ENCODE assay signal across 24 mouse cellular contexts in the genomic region with DNA sequence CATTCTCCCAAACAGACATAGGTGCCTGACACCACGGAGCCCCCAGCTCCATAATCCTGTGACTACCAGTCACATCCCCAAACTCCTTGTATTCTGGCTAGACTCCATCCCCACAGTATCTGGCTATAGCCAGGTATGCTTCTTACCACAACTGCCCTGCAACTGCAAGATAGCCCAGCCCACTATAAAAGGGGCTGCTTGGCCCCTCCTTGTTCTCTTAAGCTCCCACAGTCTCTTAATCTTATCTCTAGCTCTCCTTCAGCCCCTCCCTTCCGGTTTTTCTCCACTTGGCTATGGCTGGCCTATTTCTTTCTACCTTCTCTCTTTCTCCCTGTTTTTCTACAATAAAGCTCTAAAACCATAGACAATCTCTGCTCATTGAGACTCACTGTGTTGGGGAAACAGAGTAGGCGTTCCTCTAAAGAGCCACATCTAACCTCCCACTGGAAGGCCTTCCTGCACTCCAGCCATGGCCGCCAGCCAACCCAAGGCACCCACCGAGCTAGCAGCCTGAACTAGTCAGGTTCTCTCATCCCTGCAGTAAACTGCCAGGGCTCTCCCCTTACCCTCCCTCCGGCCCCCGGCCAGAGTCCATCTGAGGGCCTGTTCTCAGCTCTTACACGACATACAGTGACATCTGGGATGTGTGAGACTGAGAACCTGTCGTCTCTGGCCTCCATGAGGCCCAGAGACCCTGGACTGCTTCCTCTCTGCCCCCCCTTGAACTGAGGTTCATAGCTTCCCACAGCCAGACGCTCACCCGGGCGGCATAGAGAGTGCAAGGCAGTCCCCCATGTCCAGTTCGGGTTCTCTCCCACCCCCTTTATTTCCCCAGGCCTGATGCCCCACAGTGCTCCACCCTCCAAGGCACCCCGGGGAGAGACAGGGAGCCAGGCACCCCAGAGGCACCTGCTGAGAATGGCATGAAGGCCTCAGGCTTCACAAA. TPM values are rescaled to one million over a fixed set of nuclear protein-coding genes. Genes with fewer than 3 reads are reported as not detected.
DNase-seq lines count a peak whose midpoint lies in the region; ATAC-seq and TF ChIP-seq lines count a peak whose summit lies in the region.
"Had no signal": no experiment of that assay in that cellular context is flagged by ENCODE, and none has a peak within 500 bp of the region (broad histone marks: within the 10 kb centered on the region; RNA-seq: fewer than 3 reads in every experiment).

No protein-coding gene starts in this region.

- H3K4me2 ChIP-seq in liver, embryonic 13.5 days: no peak overlapping the region
- H3K4me2 ChIP-seq: embryonic facial prominence, embryonic 13.5 days; lung, embryonic 14.5 days had no signal

- DNase-seq in kidney, postnatal 4 days: peak; percentile 8 to 13
- no peak for DNase-seq in kidney, adult 8-10 months
- peak; percentile 84 for DNase-seq in MEL (ENCODE audit: low read depth, low spot score)
- peak; percentile 20 for DNase-seq in c-Kit-positive CD71-positive TER-119-negative erythroid progenitor cells, embryonic 14.5 days (ENCODE audit: low read depth)
- no peak for DNase-seq in liver, embryonic 13.5 days
- DNase-seq in gastrocnemius, postnatal 36 days: no peak
- no peak for DNase-seq in adrenal gland, postnatal 10 days
- DNase-seq: cerebellum, adult 11 months; forebrain, postnatal 0 days; heart, adult 18-20 months; lung, embryonic 14.5 days; right cerebral cortex, postnatal 14 days had no signal

- intact Hi-C loops in gastrocnemius, postnatal 36 days (cut with DNase I): no loop called here

- H3K27me3 ChIP-seq in MEL (ENCODE audit: control insufficient read depth in 1 of 2, insufficient read depth in 2 of 2, low read length in 2 of 2): no peaks in the 10 kb centered on the region; a peak in 1 of 4 replicates
- H3K27me3 ChIP-seq in liver, embryonic 13.5 days: no peaks in the 10 kb centered on the region
- H3K27me3 ChIP-seq: embryonic facial prominence, embryonic 13.5 days had no signal

- H3K4me1 ChIP-seq in MEL (ENCODE audit: control insufficient read depth in 1 of 2, insufficient read depth in 2 of 2, low read length in 2 of 2): peaks cover 11 to 14% of the 10 kb centered on the region in 2 experiments
- H3K4me1 ChIP-seq in liver, embryonic 13.5 days (replicated peaks): peaks cover 10% of the 10 kb centered on the region
- H3K4me1 ChIP-seq: embryonic facial prominence, embryonic 13.5 days had no signal

- no peak for TF ChIP-seq POLR2A in MEL (IDR thresholded peaks at IDR 0.05; ENCODE audit: control insufficient read depth in 1 of 2, insufficient read depth in 1 of 2, low read depth in 1 of 2, low read length in 2 of 2, poor library complexity in 1 of 2)

- no peak for TF ChIP-seq RAD21 in MEL (IDR thresholded peaks at IDR 0.05; ENCODE audit: low read depth, low read length)

- H3K9ac ChIP-seq in MEL (ENCODE audit: control insufficient read depth, low read depth, low read length, poor library complexity, severe bottlenecking): peak overlapping the region; percentile 18; the same call in 1 of the 2 replicates
- no peak overlapping the region for H3K9ac ChIP-seq in liver, embryonic 13.5 days
- H3K9ac ChIP-seq: embryonic facial prominence, embryonic 13.5 days; forebrain, postnatal 0 days; lung, embryonic 14.5 days had no signal

- H3K4me3 ChIP-seq in MEL (ENCODE audit: control insufficient read depth in 1 of 2, insufficient read depth in 1 of 2, low read depth in 2 of 2, low read length in 2 of 2): no peak overlapping the region; a peak in 1 of 4 replicates
- no peak overlapping the region for H3K4me3 ChIP-seq in liver, embryonic 13.5 days (replicated peaks)
- H3K4me3 ChIP-seq: embryonic facial prominence, embryonic 13.5 days had no signal

- peak; percentile 72 for ATAC-seq in liver, embryonic 13.5 days (ENCODE audit: low read depth)
- ATAC-seq in granulocyte monocyte progenitor cell, adult 5-6 weeks (replicated peaks; ENCODE audit: poor library complexity, severe bottlenecking): no peak
- ATAC-seq: forebrain, postnatal 0 days had no signal

- 60% methylated on average over 14 of the region's 14 CpGs for WGBS in liver, embryonic 13.5 days (ENCODE audit: insufficient replicate concordance)

- peaks cover 0 to 6% of the 10 kb centered on the region in 2 experiments; a peak in 2 of 4 replicates for H3K36me3 ChIP-seq in MEL (ENCODE audit: control insufficient read depth in 1 of 2, insufficient read depth in 2 of 2, low read length in 2 of 2)
- H3K36me3 ChIP-seq in liver, embryonic 13.5 days: no peaks in the 10 kb centered on the region
- H3K36me3 ChIP-seq: embryonic facial prominence, embryonic 13.5 days had no signal

- TF ChIP-seq CTCF in MEL (IDR thresholded peaks at IDR 0.05 in 2 of 3, conservative IDR thresholded peaks at IDR 0.05 in 1 of 3; ENCODE audit: control insufficient read depth in 1 of 3, insufficient read depth in 1 of 3, low read depth in 2 of 3, low read length in 3 of 3, poor library complexity in 1 of 3, severe bottlenecking in 1 of 3): no peak

- H3K27ac ChIP-seq in MEL (ENCODE audit: control insufficient read depth, low read depth, low read length): peak overlapping the region; percentile 50
- H3K27ac ChIP-seq in liver, embryonic 13.5 days: no peak overlapping the region
- H3K27ac ChIP-seq: embryonic facial prominence, embryonic 13.5 days; kidney, postnatal 0 days; macrophage; stomach, postnatal 0 days had no signal

- TF ChIP-seq EP300 in MEL (IDR thresholded peaks at IDR 0.05; ENCODE audit: low read depth in 1 of 2, low read length in 2 of 2): peak; percentile 89 to 90

- H3K79me2 ChIP-seq in MEL (ENCODE audit: control insufficient read depth, insufficient read depth, low read length, poor library complexity): no peaks in the 10 kb centered on the region

- no peaks in the 10 kb centered on the region for H3K9me3 ChIP-seq in MEL (replicated peaks; ENCODE audit: insufficient read depth, low read length)
- H3K9me3 ChIP-seq in liver, embryonic 13.5 days (replicated peaks): no peaks in the 10 kb centered on the region
- H3K9me3 ChIP-seq: embryonic facial prominence, embryonic 13.5 days had no signal

TF ChIP-seq in MEL, 35 proteins besides CTCF, POLR2A, EP300 and RAD21 (continues in another document):
- TF ChIP-seq HCFC1 (IDR thresholded peaks at IDR 0.05; ENCODE audit: low read depth, low read length) (0 out of 2 replicates have a peak, but pooled peaks have one; percentile 31), TCF12 (IDR thresholded peaks at IDR 0.05; ENCODE audit: low read depth, low read length) (peak; percentile 94), MAX (IDR thresholded peaks at IDR 0.05; ENCODE audit: low read length) (no peak), MAZ (IDR thresholded peaks at IDR 0.05; ENCODE audit: low read depth, low read length) (peak; percentile 81; the same call in 1 of the 2 replicates), MYB (IDR thresholded peaks at IDR 0.05; ENCODE audit: low read depth, low read length) (peak; percentile 22), GATA1 (IDR thresholded peaks at IDR 0.05; ENCODE audit: low read depth, low read length) (peak; percentile 92), MEF2A (IDR thresholded peaks at IDR 0.05; ENCODE audit: extremely low read depth, insufficient replicate concordance, low read depth, low read length, poor library complexity, severe bottlenecking) (no peak), KAT2A (conservative IDR thresholded peaks at IDR 0.05; ENCODE audit: low read depth, low read length) (no peak), CHD1 (IDR thresholded peaks at IDR 0.05; ENCODE audit: low read depth, low read length) (no peak), SMC3 (IDR thresholded peaks at IDR 0.05; ENCODE audit: low read depth, low read length) (no peak), ETS1 (IDR thresholded peaks at IDR 0.05; ENCODE audit: low read depth, low read length) (peak; percentile 75), MYC (IDR thresholded peaks at IDR 0.05; ENCODE audit: low read depth, low read length) (no peak), NRF1 (IDR thresholded peaks at IDR 0.05; ENCODE audit: insufficient read depth, low read depth, low read length, poor library complexity, severe bottlenecking) (no peak), BHLHE40 (IDR thresholded peaks at IDR 0.05; ENCODE audit: borderline replicate concordance, low read depth, low read length) (no peak), USF2 (IDR thresholded peaks at IDR 0.05; ENCODE audit: borderline replicate concordance in 1 of 2, insufficient read depth in 1 of 2, low read depth in 1 of 2, low read length in 2 of 2) (no peak), GABPA (IDR thresholded peaks at IDR 0.05; ENCODE audit: low read depth, low read length) (no peak), ZNF384 (IDR thresholded peaks at IDR 0.05; ENCODE audit: low read depth, low read length) (no peak), SIN3A (IDR thresholded peaks at IDR 0.05; ENCODE audit: low read length) (no peak; the same call in 1 of the 2 replicates), ZC3H11A (IDR thresholded peaks at IDR 0.05; ENCODE audit: low read depth, low read length) (no peak), JUND (IDR thresholded peaks at IDR 0.05; ENCODE audit: low read depth, low read length) (no peak), USF1 (IDR thresholded peaks at IDR 0.05; ENCODE audit: low read depth, low read length) (no peak), NELFE (IDR thresholded peaks at IDR 0.05; ENCODE audit: low read depth, low read length) (no peak), RCOR1 (IDR thresholded peaks at IDR 0.05; ENCODE audit: low read depth, low read length) (peak; percentile 88), ZKSCAN1 (IDR thresholded peaks at IDR 0.05; ENCODE audit: low read depth, low read length) (no peak), MAFK (IDR thresholded peaks at IDR 0.05; ENCODE audit: borderline replicate concordance, low read depth, low read length) (no peak), POLR2AphosphoS2 (IDR thresholded peaks at IDR 0.05; ENCODE audit: low read length) (no peak), MXI1 (IDR thresholded peaks at IDR 0.05; ENCODE audit: low read depth, low read length) (no peak), TAL1 (IDR thresholded peaks at IDR 0.05; ENCODE audit: low read length) (peak; percentile 85), ZMIZ1 (IDR thresholded peaks at IDR 0.05; ENCODE audit: low read depth, low read length) (0 out of 2 replicates have a peak, but pooled peaks have one; percentile 34), ELF1 (IDR thresholded peaks at IDR 0.05; ENCODE audit: low read depth, low read length) (peak; percentile 40; the same call in 1 of the 2 replicates)

RNA-seq across cellular contexts. Expression of a gene that starts 16.7 kb away (rescaled TPM):
- total RNA-seq in MEL (2012; rRNA removed): not detected in 2 replicates
- not detected for polyA plus RNA-seq in MEL (2012; ENCODE audit: insufficient read depth in 1 of 2, insufficient read length in 2 of 2, low read depth in 1 of 2, low replicate concordance in 2 of 2, missing spikeins in 1 of 2)
- not detected in 2 replicates for polyA plus RNA-seq in liver, embryonic 13.5 days (2015; fragmentation: Nextera tagmentation; extraction: Ambion mirVana)
- not detected for total RNA-seq in gastrocnemius, postnatal 36 days (2021)
- total RNA-seq in adrenal gland, postnatal 10 days (2021): not detected
- total RNA-seq in granulocyte monocyte progenitor cell, adult 5-6 weeks (2014; fragmentation: Nextera tagmentation): not detected in 2 replicates
- not detected in 2 replicates for total RNA-seq in granulocyte monocyte progenitor cell, adult 5-6 weeks (2017)
- total RNA-seq: forebrain, postnatal 0 days; gastrocnemius, adult 18-20 months; heart, adult 18-20 months; left cerebral cortex, postnatal 14 days had no signal
- polyA plus RNA-seq: C2C12; cortical plate, adult 2 months; embryonic facial prominence, embryonic 13.5 days; forebrain, postnatal 0 days; heart, postnatal 0 days; hindbrain, embryonic 11.5 days; lung, embryonic 14.5 days; macrophage; neural tube, embryonic 11.5 days had no signal

Comparison
In these comparisons a context has a peak if more than half of its experiments do, and no peak if none do; other contexts are left out.
1. DNase-seq: peak in kidney, postnatal 4 days (2 of 2), MEL (single experiment) and c-Kit-positive CD71-positive TER-119-negative erythroid progenitor cells, embryonic 14.5 days (single experiment); none in kidney, adult 8-10 months (0 of 2), liver, embryonic 13.5 days (single experiment), gastrocnemius, postnatal 36 days (0 of 2) and adrenal gland, postnatal 10 days (single experiment).